Mouse (Mus musculus) ES-E14 (cell line): ENCODE data around the gene Lnx1. TPM values are rescaled to one million over a fixed set of nuclear protein-coding genes. Genes with fewer than 3 reads are reported as not detected.

Experiments used
- DNase-seq: peaks from one replicate; pipeline ENCODE4 v3.0.0-alpha.2; 2013; ENCODE audit warnings: low read depth, low spot score
- H3K27ac ChIP-seq: 2 replicates; pipeline ENCODE4 v1.5.1; 2012; ENCODE audit warnings: low read depth, mild to moderate bottlenecking, low read length, moderate library complexity, mixed read lengths; ENCODE audit not compliant: poor library complexity, insufficient read depth, severe bottlenecking
- H3K36me3 ChIP-seq: 2 replicates; pipeline ENCODE4 v1.6.1; 2012; ENCODE audit warnings: mild to moderate bottlenecking, low read length, moderate library complexity, mixed read lengths; ENCODE audit not compliant: control insufficient read depth, poor library complexity, insufficient read depth, severe bottlenecking
- H3K4me1 ChIP-seq, 2 experiments: fragments of 150-350 bp in 1 of 2; sonication (generic) in 1 of 2; 2 replicates each; pipeline ENCODE4 v1.6.1; 2012; ENCODE audit warnings: low read length in 2 of 2, mild to moderate bottlenecking in 1 of 2, mixed read lengths in 1 of 2; ENCODE audit not compliant: control insufficient read depth in 2 of 2, insufficient read depth in 2 of 2, poor library complexity in 1 of 2
- H3K4me3 ChIP-seq, 2 experiments: fragments of 150-350 bp in 1 of 2; sonication (generic) in 1 of 2; 2 replicates each; pipeline ENCODE4 v1.5.1; 2012; ENCODE audit warnings: low read length in 2 of 2, low read depth in 1 of 2, mild to moderate bottlenecking in 1 of 2, mixed read lengths in 1 of 2; ENCODE audit not compliant: insufficient read depth in 1 of 2, poor library complexity in 1 of 2, severe bottlenecking in 1 of 2
- H3K9ac ChIP-seq: 2 replicates; pipeline ENCODE4 v1.6.1; 2012; ENCODE audit warnings: low read depth, mild to moderate bottlenecking, low read length, mixed read lengths; ENCODE audit not compliant: poor library complexity, insufficient read depth, severe bottlenecking
- H3K9me3 ChIP-seq: fragments of 150-350 bp; sonication (generic); 2 replicates; pipeline ENCODE4 v1.6.1; 2012; ENCODE audit warnings: low read depth, mild to moderate bottlenecking, low read length; ENCODE audit not compliant: control insufficient read depth, insufficient read depth
- CHD2 ChIP-seq: IDR thresholded peaks from 2 replicates; pipeline ENCODE4 v1.6.1; 2014; ENCODE audit warnings: mild to moderate bottlenecking, low read depth, low read length, inconsistent platforms
- HCFC1 ChIP-seq: IDR thresholded peaks from 2 replicates; pipeline ENCODE4 v1.6.1; 2012; ENCODE audit warnings: low read length, inconsistent platforms, borderline replicate concordance; ENCODE audit not compliant: insufficient read depth
- MAFK ChIP-seq: IDR thresholded peaks from 2 replicates; pipeline ENCODE4 v1.6.1; 2014; ENCODE audit warnings: mild to moderate bottlenecking, low read depth, low read length, inconsistent platforms; ENCODE audit not compliant: insufficient read depth
- ZC3H11A ChIP-seq: IDR thresholded peaks from 2 replicates; pipeline ENCODE4 v1.6.1; 2012; ENCODE audit warnings: low read depth, mild to moderate bottlenecking, inconsistent platforms, low read length, borderline replicate concordance
- ZNF384 ChIP-seq: IDR thresholded peaks from 2 replicates; pipeline ENCODE4 v1.6.1; 2012; ENCODE audit warnings: low read depth, low read length, inconsistent platforms
- in situ Hi-C, 2 experiments: fragments of 600-800 bp; cut with MboI; formaldehyde crosslinking; loops; one replicate each; pipeline ENCODE4 v1.15.1; 2025; ENCODE audit warnings: low sequenced_read_pairs in 2 of 2, inconsistent platforms in 1 of 2; ENCODE audit not compliant: unreplicated experiment in 2 of 2
- total RNA-seq: library from RNA; depleted of rRNA; stranded (reverse); fragments of 300-350 nt; gene quantifications from 2 replicates; pipeline ENCODE4 v1.2.3, GENCODE M21; 2012

Lnx1 gene
- total RNA-seq, 1 experiment: 0.71 TPM

GRCm38 (mm10) chr5:74677399-74678338 is 25.0 kb downstream of the Lnx1 start:
- no peaks in the 10 kb centered on the region for H3K4me1 ChIP-seq
- no peak overlapping the region for H3K27ac ChIP-seq
- TF ChIP-seq MAFK: no peak
- TF ChIP-seq ZC3H11A: no peak
- no peak for TF ChIP-seq HCFC1
- TF ChIP-seq CHD2: no peak
- TF ChIP-seq ZNF384: no peak
- no peak overlapping the region for H3K4me3 ChIP-seq
- no peaks in the 10 kb centered on the region for H3K9me3 ChIP-seq
- H3K9ac ChIP-seq: no peak overlapping the region
- in situ Hi-C loops: no loop called here
- DNase-seq: no peak
- H3K36me3 ChIP-seq: no peaks in the 10 kb centered on the region

- in situ Hi-C loops: no loop called here
These were observed 30.2 kb downstream of the Lnx1 start for GRCm38 (mm10) chr5:74672556-74672955.

GRCm38 (mm10) chr5:74670877-74671276 is 31.8 kb downstream of the Lnx1 start:
- Histone ChIP-seq H3K36me3 (no peaks in the 10 kb centered on the region), H3K9me3 (no peaks in the 10 kb centered on the region), H3K27ac (no peak overlapping the region), H3K4me3 (no peak overlapping the region), H3K9ac (no peak overlapping the region), H3K4me1 (no peaks in the 10 kb centered on the region)
- in situ Hi-C loops: no loop called here
- no peak for DNase-seq
- TF ChIP-seq HCFC1: no peak
- TF ChIP-seq ZNF384: no peak
- no peak for TF ChIP-seq CHD2
- no peak for TF ChIP-seq MAFK
- no peak for TF ChIP-seq ZC3H11A

More at GRCm38 (mm10) chr5:74672556-74672955, 30.2 kb downstream of the Lnx1 start:
- H3K36me3 ChIP-seq: no peaks in the 10 kb centered on the region
- no peaks in the 10 kb centered on the region for H3K9me3 ChIP-seq
- DNase-seq: no peak
- H3K27ac ChIP-seq: no peak overlapping the region
- TF ChIP-seq MAFK (no peak), HCFC1 (no peak), CHD2 (no peak), ZC3H11A (no peak), ZNF384 (no peak)
- H3K4me3 ChIP-seq: no peak overlapping the region
- no peaks in the 10 kb centered on the region for H3K4me1 ChIP-seq
- H3K9ac ChIP-seq: no peak overlapping the region

- TF ChIP-seq ZC3H11A (no peak), ZNF384 (no peak), CHD2 (no peak), MAFK (no peak), HCFC1 (no peak)
- no peak overlapping the region for H3K4me3 ChIP-seq
- no peak overlapping the region for H3K9ac ChIP-seq
- no peak for DNase-seq
- in situ Hi-C loops: no loop called here
- no peaks in the 10 kb centered on the region for H3K4me1 ChIP-seq
- no peaks in the 10 kb centered on the region for H3K9me3 ChIP-seq
- H3K36me3 ChIP-seq: no peaks in the 10 kb centered on the region
- no peak overlapping the region for H3K27ac ChIP-seq
These were observed 32.8 kb downstream of the Lnx1 start for GRCm38 (mm10) chr5:74669925-74670324.
